Mouse (Mus musculus): ENCODE measurements at regions not wholly inside any gene's neighbourhood (a gene's known extent, or its start where the extent isn't known, plus 50 kb on each side); places are given as distances from the start of the nearest gene placed in this dataset.

- no peak for DNase-seq
Measured at GRCm38 (mm10) chr19:22066302-22066701, 72.5 kb upstream of the Trpm3 start.

GRCm38 (mm10) chr19:22070246-22071030, 68.4 kb upstream of the Trpm3 start:
- DNase-seq: no peak

- no peak for DNase-seq
Measured at GRCm38 (mm10) chr19:22071701-22072100, 67.1 kb upstream of the Trpm3 start.

GRCm38 (mm10) chr19:22074042-22074441, 64.8 kb upstream of the Trpm3 start:
- no peak for DNase-seq

GRCm38 (mm10) chr19:22081448-22081847, 57.4 kb upstream of the Trpm3 start:
- no peak for DNase-seq
